Mouse (Mus musculus) urinary bladder, postnatal 0 days (tissue): Measurements from ENCODE around the gene Nyap2. TPM values are rescaled to one million over a fixed set of nuclear protein-coding genes. Genes with fewer than 3 reads are reported as not detected.

Experiments used
- polyA plus RNA-seq: library from polyadenylated mRNA; unstranded; fragments of >200 nt; fragmentation: Nextera tagmentation; extraction: Ambion mirVana; gene quantifications from 2 replicates; pipeline ENCODE4 v1.2.1, GENCODE M21; 2015

Gene Nyap2
- polyA plus RNA-seq = 0.10 TPM in 1 of 2 replicates, not detected in the other

DNA sequence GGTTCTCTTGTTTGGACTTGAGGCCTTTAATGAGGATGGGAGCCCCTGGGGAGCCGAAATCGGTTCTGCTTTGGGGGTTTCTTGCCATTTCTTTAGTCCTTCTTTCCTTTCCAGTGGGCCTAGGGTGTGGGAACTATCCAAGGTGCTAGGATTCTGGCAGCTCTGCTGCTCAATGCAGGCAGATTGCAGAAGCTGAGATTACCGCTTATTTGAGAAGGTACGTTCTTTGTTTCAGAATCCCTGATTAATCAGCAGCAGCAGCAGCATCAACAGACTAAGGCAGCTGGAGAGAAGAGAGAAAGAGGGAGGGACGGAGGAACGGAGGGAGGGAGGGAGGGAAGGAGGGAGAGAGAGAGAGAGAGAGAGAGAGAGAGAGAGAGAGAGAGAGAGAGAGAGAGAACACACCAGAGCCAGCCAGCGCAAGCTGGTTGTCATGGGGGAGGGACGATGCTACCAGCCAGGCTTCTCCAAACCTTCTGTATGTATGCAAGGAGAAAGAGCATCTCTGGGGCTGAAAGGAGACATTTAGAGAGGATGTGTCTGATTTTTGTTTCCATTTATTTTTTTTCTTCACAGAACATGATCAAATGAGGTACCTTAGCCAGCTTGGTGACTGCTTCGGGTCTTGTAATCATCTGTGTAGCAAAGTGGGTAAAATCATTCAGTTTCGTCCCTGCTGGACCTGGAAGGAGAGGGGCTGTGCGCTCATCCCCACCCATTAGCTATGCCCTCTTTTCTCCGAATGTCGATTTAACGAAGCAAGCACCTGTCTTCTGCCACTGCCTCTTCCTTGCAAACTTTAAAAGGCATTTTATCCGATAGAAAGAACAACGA, at the start of gene Nyap2:
TSS of gene Nyap2 (plus strand) at position 120 of the 834 bp plus-strand sequence.

